In genomic region chr19:44874928-44875327, GRCm38 (mm10) we compare ENCODE assay signal across 29 mouse cellular contexts. TPM values are rescaled to one million over a fixed set of nuclear protein-coding genes. Genes with fewer than 3 reads are reported as not detected.
DNase-seq lines count a peak whose midpoint lies in the region; ATAC-seq lines count a peak whose summit lies in the region.
"Had no signal": no experiment of that assay in that cellular context is flagged by ENCODE, and none has a peak within 500 bp of the region (broad histone marks: within the 10 kb centered on the region; RNA-seq: fewer than 3 reads in every experiment).

No protein-coding gene starts in this region.

- H3K27me3 ChIP-seq in intestine, embryonic 14.5 days (replicated peaks; ENCODE audit: control insufficient read depth, insufficient read depth, low read length), result no peaks in the 10 kb centered on the region
- H3K27me3 ChIP-seq in intestine, embryonic 16.5 days (replicated peaks; ENCODE audit: control insufficient read depth, insufficient read depth, low read length), result peaks cover 4% of the 10 kb centered on the region; the same call in 1 of the 2 replicates
- peaks cover 13% of the 10 kb centered on the region for H3K27me3 ChIP-seq in neural tube, embryonic 13.5 days
- peaks cover 2% of the 10 kb centered on the region; the same call in 1 of the 2 replicates for H3K27me3 ChIP-seq in kidney, embryonic 16.5 days (ENCODE audit: insufficient read depth, low read length)

- H3K4me1 ChIP-seq in intestine, embryonic 14.5 days (replicated peaks; ENCODE audit: control insufficient read depth, insufficient read depth, low read length), result no peaks in the 10 kb centered on the region
- H3K4me1 ChIP-seq in intestine, embryonic 16.5 days (ENCODE audit: control insufficient read depth, insufficient read depth, low read length), result no peaks in the 10 kb centered on the region
- H3K4me1 ChIP-seq in neural tube, embryonic 13.5 days (replicated peaks), result peaks cover 21% of the 10 kb centered on the region
- H3K4me1 ChIP-seq in kidney, embryonic 16.5 days (ENCODE audit: insufficient read depth, low read length), result no peaks in the 10 kb centered on the region
- H3K4me1 ChIP-seq: embryonic facial prominence, embryonic 13.5 days; heart, embryonic 12.5 days; intestine, embryonic 15.5 days; liver, embryonic 12.5 days; megakaryocyte, embryonic 14.5 days; midbrain, embryonic 13.5 days had no signal

- H3K9me3 ChIP-seq in intestine, embryonic 14.5 days (ENCODE audit: control insufficient read depth, low read length), result no peaks in the 10 kb centered on the region
- H3K9me3 ChIP-seq in intestine, embryonic 16.5 days (ENCODE audit: control insufficient read depth, low read length), result no peaks in the 10 kb centered on the region
- H3K9me3 ChIP-seq in neural tube, embryonic 13.5 days, result no peaks in the 10 kb centered on the region
- H3K9me3 ChIP-seq in kidney, embryonic 16.5 days (ENCODE audit: low read length), result no peaks in the 10 kb centered on the region
- H3K9me3 ChIP-seq: embryonic facial prominence, embryonic 13.5 days; forebrain, embryonic 10.5 days; heart, embryonic 12.5 days; intestine, embryonic 15.5 days; liver, embryonic 12.5 days; megakaryocyte, embryonic 14.5 days; midbrain, embryonic 13.5 days had no signal

- no peak overlapping the region for H3K9ac ChIP-seq in intestine, embryonic 14.5 days (ENCODE audit: low read length)
- H3K9ac ChIP-seq in intestine, embryonic 16.5 days (ENCODE audit: low read depth, low read length), result no peak overlapping the region
- no peak overlapping the region for H3K9ac ChIP-seq in neural tube, embryonic 13.5 days
- no peak overlapping the region for H3K9ac ChIP-seq in kidney, embryonic 16.5 days (replicated peaks; ENCODE audit: low read length)
- H3K9ac ChIP-seq: embryonic facial prominence, embryonic 13.5 days; forebrain, postnatal 0 days; heart, embryonic 12.5 days; intestine, embryonic 15.5 days; liver, embryonic 12.5 days; midbrain, embryonic 13.5 days had no signal

- no peak overlapping the region for H3K4me2 ChIP-seq in intestine, embryonic 14.5 days (ENCODE audit: low read length)
- H3K4me2 ChIP-seq in intestine, embryonic 16.5 days (ENCODE audit: low read depth, low read length), result no peak overlapping the region
- no peak overlapping the region for H3K4me2 ChIP-seq in neural tube, embryonic 13.5 days
- no peak overlapping the region for H3K4me2 ChIP-seq in kidney, embryonic 16.5 days (replicated peaks; ENCODE audit: low read depth, low read length)
- H3K4me2 ChIP-seq: embryonic facial prominence, embryonic 13.5 days; heart, embryonic 12.5 days; intestine, embryonic 15.5 days; liver, embryonic 12.5 days; midbrain, embryonic 13.5 days had no signal

- peak; percentile 72 for DNase-seq in heart, adult 11 months
- no peak for DNase-seq in heart, adult 9 months (ENCODE audit: low spot score in 2 of 2)
- peak; percentile 50 for DNase-seq in intestine, embryonic 14.5 days (ENCODE audit: low spot score)
- peak; percentile 19 for DNase-seq in NIH3T3 (ENCODE audit: low read depth)
- DNase-seq in frontal cortex, adult 2 months (ENCODE audit: extremely low spot score in 1 of 2, low spot score in 1 of 2), result no peak
- DNase-seq: adrenal gland, adult 8-10 months; cerebellum, adult 2 months; cerebellum, postnatal 25 days; forebrain, postnatal 0 days; gastrocnemius, postnatal 10 days; heart, postnatal 4 days; kidney, adult 8-10 months; kidney, postnatal 10 days; lung, adult 18-20 months; lung, postnatal 4 days; right cerebral cortex, postnatal 14 days; thymus, postnatal 4 days had no signal

- no peaks in the 10 kb centered on the region for H3K36me3 ChIP-seq in intestine, embryonic 14.5 days (ENCODE audit: control insufficient read depth, insufficient read depth, low read length)
- no peaks in the 10 kb centered on the region for H3K36me3 ChIP-seq in intestine, embryonic 16.5 days (ENCODE audit: control insufficient read depth, insufficient read depth, low read length)
- no peaks in the 10 kb centered on the region for H3K36me3 ChIP-seq in neural tube, embryonic 13.5 days
- no peaks in the 10 kb centered on the region for H3K36me3 ChIP-seq in kidney, embryonic 16.5 days (ENCODE audit: insufficient read depth, low read length)
- H3K36me3 ChIP-seq: embryonic facial prominence, embryonic 13.5 days; forebrain, embryonic 10.5 days; heart, embryonic 12.5 days; intestine, embryonic 15.5 days; liver, embryonic 12.5 days; midbrain, embryonic 13.5 days had no signal

- no peak for ATAC-seq in intestine, embryonic 14.5 days (replicated peaks; ENCODE audit: low FRiP score, low TSS enrichment, low read depth)
- ATAC-seq in intestine, embryonic 16.5 days, result no peak
- ATAC-seq in neural tube, embryonic 13.5 days (ENCODE audit: low read depth), result peak; percentile 34; the same call in 1 of the 2 replicates
- no peak for ATAC-seq in kidney, embryonic 16.5 days (ENCODE audit: low FRiP score, low TSS enrichment)
- ATAC-seq: activated CD4-positive, CD25-positive, alpha-beta regulatory T cell, adult 4 months; intestine, embryonic 15.5 days; liver, embryonic 12.5 days; lung, postnatal 0 days; midbrain, embryonic 13.5 days had no signal

- H3K4me3 ChIP-seq in intestine, embryonic 14.5 days (ENCODE audit: low read depth, low read length), result no peak overlapping the region
- no peak overlapping the region for H3K4me3 ChIP-seq in intestine, embryonic 16.5 days (ENCODE audit: low read length)
- H3K4me3 ChIP-seq in neural tube, embryonic 13.5 days, result no peak overlapping the region
- no peak overlapping the region for H3K4me3 ChIP-seq in kidney, embryonic 16.5 days (ENCODE audit: low read length)
- H3K4me3 ChIP-seq: embryonic facial prominence, embryonic 13.5 days; forebrain, embryonic 10.5 days; heart, embryonic 12.5 days; intestine, embryonic 15.5 days; liver, embryonic 12.5 days; megakaryocyte, embryonic 14.5 days; midbrain, embryonic 13.5 days had no signal

- no peak overlapping the region for H3K27ac ChIP-seq in intestine, embryonic 14.5 days (ENCODE audit: low read depth)
- no peak overlapping the region for H3K27ac ChIP-seq in intestine, embryonic 16.5 days (ENCODE audit: low read length)
- peak overlapping the region; percentile 80 for H3K27ac ChIP-seq in neural tube, embryonic 13.5 days (replicated peaks)
- H3K27ac ChIP-seq in kidney, embryonic 16.5 days (ENCODE audit: low read length), result no peak overlapping the region
- H3K27ac ChIP-seq: embryonic facial prominence, embryonic 13.5 days; forebrain, embryonic 10.5 days; intestine, embryonic 15.5 days; liver, embryonic 12.5 days; midbrain, embryonic 13.5 days had no signal

- 23% methylated on average over 6 of the region's 6 CpGs for WGBS in intestine, embryonic 14.5 days
- 20% methylated on average over 6 of the region's 6 CpGs for WGBS in intestine, embryonic 16.5 days
- WGBS in neural tube, embryonic 13.5 days, result 26% methylated on average over 6 of the region's 6 CpGs
- 29% methylated on average over 6 of the region's 6 CpGs for whole genome bisulfite sequencing in kidney, embryonic 16.5 days

RNA-seq across cellular contexts. Expression of gene Slf2, which starts 56.0 kb away (rescaled TPM):
- polyA plus RNA-seq in intestine, embryonic 14.5 days (2014; fragmentation: Nextera tagmentation; extraction: Ambion mirVana), result 54.1 and 60.8 TPM in 2 replicates
- 26.8 and 27.1 TPM in 2 replicates for polyA plus RNA-seq in intestine, embryonic 16.5 days (2015; fragmentation: Nextera tagmentation; extraction: Ambion mirVana)
- polyA plus RNA-seq in neural tube, embryonic 13.5 days (2015; fragmentation: Nextera tagmentation; extraction: Ambion mirVana), result 25.2 and 31.4 TPM in 2 replicates
- 39.7 and 46.4 TPM in 2 replicates for polyA plus RNA-seq in frontal cortex, adult 2 months (2012; rRNA removed)
- polyA plus RNA-seq in kidney, embryonic 16.5 days (2015; fragmentation: Nextera tagmentation; extraction: Ambion mirVana), result 38.7 and 46.0 TPM in 2 replicates

Comparison
In these comparisons a context has a peak if more than half of its experiments do, and no peak if none do; other contexts are left out.
1. DNase-seq: peak in heart, adult 11 months (single experiment), intestine, embryonic 14.5 days (single experiment) and NIH3T3 (single experiment); none in heart, adult 9 months (0 of 2) and frontal cortex, adult 2 months (0 of 2).